Mouse (Mus musculus) heart, adult 2 months (tissue): Measurements from ENCODE around the gene Rps13.

ENCODE experiments used
- CTCF ChIP-seq: fragments of 200-600 bp; IDR thresholded peaks from 2 replicates; pipeline ENCODE4 v1.8.1; 2022; ENCODE audit warnings: antibody characterized with exemption, mild to moderate bottlenecking, moderate library complexity
- POLR2A ChIP-seq: fragments of 200-500 bp; IDR thresholded peaks from 2 replicates; pipeline ENCODE4 v1.6.1; 2011; ENCODE audit warnings: mild to moderate bottlenecking, low read depth, low read length, control low read depth; ENCODE audit not compliant: insufficient read depth

- TF ChIP-seq CTCF = no peak
- TF ChIP-seq POLR2A = no peak
Observed at GRCm38 (mm10) chr7:116286611-116287355, 47.2 kb downstream of the Rps13 start.
